Mouse (Mus musculus) liver, embryonic 14.5 days (tissue): ENCODE measurements around the gene Hk1. TPM values are rescaled to one million over a fixed set of nuclear protein-coding genes. Genes with fewer than 3 reads are reported as not detected.
A peak's percentile ranks its signal among the peaks of the same experiment; 100 is the strongest.

Source experiments
- ATAC-seq: fragments of 200-750 bp; cut with Nextera tagmentation; 2 replicates; pipeline ENCODE4 v1.8.0; 2017; ENCODE audit warnings: moderate number of reproducible peaks, mild to moderate bottlenecking, moderate library complexity; ENCODE audit not compliant: insufficient read depth
- DNase-seq, 3 experiments: peaks; one replicate each; pipeline ENCODE4 v3.0.0-alpha.2; 2012 to 2013; ENCODE audit warnings: low read depth in 3 of 3, low spot score in 3 of 3
- H3K27ac ChIP-seq: fragments of 300-500 bp; sonication (generic); 2 replicates; pipeline ENCODE4 v1.5.1; 2014; ENCODE audit warnings: moderate library complexity, mild to moderate bottlenecking, control low read depth, inconsistent platforms
- H3K27me3 ChIP-seq: fragments of 300-500 bp; sonication (generic); 2 replicates; pipeline ENCODE4 v1.6.1; 2014; ENCODE audit warnings: mild to moderate bottlenecking, low read length, moderate library complexity; ENCODE audit not compliant: control insufficient read depth, insufficient read depth
- H3K36me3 ChIP-seq: fragments of 300-500 bp; sonication (generic); replicated peaks from 2 replicates; pipeline ENCODE4 v1.6.1; 2014; ENCODE audit warnings: low read depth; ENCODE audit not compliant: control insufficient read depth, insufficient read depth
- H3K4me1 ChIP-seq, 2 experiments: fragments of 200-500 bp in 1 of 2; fragments of 300-500 bp in 1 of 2; sonication (generic) in 1 of 2; replicated peaks; 2 replicates each; pipeline ENCODE4 v1.6.1; 2012 to 2014; ENCODE audit warnings: antibody characterized with exemption in 1 of 2, inconsistent platforms in 1 of 2, low read length in 1 of 2; ENCODE audit not compliant: control insufficient read depth in 2 of 2, insufficient read depth in 2 of 2
- H3K4me2 ChIP-seq: fragments of 300-500 bp; sonication (generic); 2 replicates; pipeline ENCODE4 v1.6.1; 2014; ENCODE audit warnings: low read depth, mild to moderate bottlenecking, control low read depth, moderate library complexity
- H3K4me3 ChIP-seq, 2 experiments: fragments of 200-500 bp in 1 of 2; fragments of 300-500 bp in 1 of 2; sonication (generic) in 1 of 2; 2 replicates each; pipeline ENCODE4 v1.5.1; 2012 to 2014; ENCODE audit warnings: low read depth in 2 of 2, low read length in 2 of 2, mild to moderate bottlenecking in 2 of 2, control low read depth in 1 of 2, inconsistent platforms in 1 of 2, moderate library complexity in 1 of 2; ENCODE audit not compliant: insufficient read depth in 1 of 2
- H3K9ac ChIP-seq: fragments of 300-500 bp; sonication (generic); replicated peaks from 2 replicates; pipeline ENCODE4 v1.6.1; 2014; ENCODE audit warnings: mild to moderate bottlenecking, control low read depth, moderate library complexity
- H3K9me3 ChIP-seq: fragments of 300-500 bp; sonication (generic); 2 replicates; pipeline ENCODE4 v1.6.1; 2016; ENCODE audit warnings: low read length, mixed read lengths; ENCODE audit not compliant: control insufficient read depth
- CTCF ChIP-seq: IDR thresholded peaks from 2 replicates; pipeline ENCODE4 v1.5.1; 2016; ENCODE audit warnings: antibody characterized with exemption, low read depth, control low read depth
- EP300 ChIP-seq: IDR thresholded peaks from 2 replicates; pipeline ENCODE4 v1.6.1; 2016; ENCODE audit warnings: antibody characterized with exemption, low read depth
- WGBS: fragments of 180-500 bp; shearing (Covaris S2); extraction: QIAGEN DNeasy Blood & Tissue Kit; methylation state at CpG from one replicate; pipeline ENCODE4 v1.1.7; 2014; ENCODE audit not compliant: insufficient replicate concordance; 5-methylcytosine and 5-hydroxymethylcytosine counted together
- polyA plus RNA-seq, 2 experiments: library from polyadenylated mRNA; depleted of rRNA in 1 of 2; stranded (reverse) in 1 of 2; unstranded in 1 of 2; fragments of >200 nt; fragmentation: Nextera tagmentation in 1 of 2; extraction: Ambion mirVana in 1 of 2; gene quantifications; 2 replicates each; pipeline versions ENCODE4 v1.2.1 to v1.2.3; 2012 to 2014

Hk1 gene
- polyA plus RNA-seq, 2 experiments, result 54.2 to 56.1 TPM

DNA sequence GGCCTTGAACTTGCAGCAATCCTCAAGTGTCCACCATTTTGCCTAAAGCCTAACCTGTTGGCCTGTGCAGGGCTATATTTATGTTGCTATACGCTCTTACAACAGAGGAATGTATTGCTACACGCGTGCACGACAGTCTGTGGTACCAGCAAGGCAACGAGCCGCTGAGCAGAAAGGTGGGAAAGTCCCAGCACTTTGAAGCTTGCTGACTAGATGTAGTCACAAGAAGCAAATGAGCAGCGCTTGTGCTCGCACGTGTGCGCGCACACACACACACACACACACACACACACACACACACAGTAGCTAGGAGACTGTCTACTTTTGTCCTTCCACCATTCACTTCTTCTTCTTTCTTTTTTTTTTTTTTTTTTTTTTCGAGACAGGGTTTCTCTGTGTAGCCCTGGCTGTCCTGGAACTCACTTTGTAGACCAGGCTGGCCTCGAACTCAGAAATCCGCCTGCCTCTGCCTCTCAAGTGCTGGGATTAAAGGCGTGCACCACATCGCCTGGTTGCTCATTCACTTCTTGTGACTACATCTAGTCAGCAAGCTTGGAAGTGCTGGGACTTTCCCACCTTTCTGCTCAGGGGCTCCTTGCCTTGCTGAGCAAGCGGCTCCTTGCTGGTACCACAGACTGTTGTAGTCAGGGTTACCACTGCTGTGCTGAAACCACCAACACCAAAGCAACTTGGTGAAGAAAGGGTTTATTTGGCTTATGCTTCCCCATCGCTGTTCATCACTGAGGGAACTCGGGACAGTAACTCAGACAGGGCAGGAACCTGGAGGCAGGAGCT lies 102.0 kb downstream of the Hk1 start:
- H3K4me3 ChIP-seq, result no peak overlapping the region
- H3K27me3 ChIP-seq, result no peaks in the 10 kb centered on the region
- 89% methylated on average over 18 of the region's 19 CpGs for WGBS
- TF ChIP-seq EP300 (no peak), CTCF (no peak)
- H3K9me3 ChIP-seq, result no peaks in the 10 kb centered on the region
- ATAC-seq (no peak), DNase-seq (no peak)
- peaks cover 77% of the 10 kb centered on the region for H3K36me3 ChIP-seq
- no peak overlapping the region for H3K4me2 ChIP-seq
- H3K4me1 ChIP-seq, result no peaks in the 10 kb centered on the region
- no peak overlapping the region for H3K27ac ChIP-seq
- no peak overlapping the region for H3K9ac ChIP-seq

DNA sequence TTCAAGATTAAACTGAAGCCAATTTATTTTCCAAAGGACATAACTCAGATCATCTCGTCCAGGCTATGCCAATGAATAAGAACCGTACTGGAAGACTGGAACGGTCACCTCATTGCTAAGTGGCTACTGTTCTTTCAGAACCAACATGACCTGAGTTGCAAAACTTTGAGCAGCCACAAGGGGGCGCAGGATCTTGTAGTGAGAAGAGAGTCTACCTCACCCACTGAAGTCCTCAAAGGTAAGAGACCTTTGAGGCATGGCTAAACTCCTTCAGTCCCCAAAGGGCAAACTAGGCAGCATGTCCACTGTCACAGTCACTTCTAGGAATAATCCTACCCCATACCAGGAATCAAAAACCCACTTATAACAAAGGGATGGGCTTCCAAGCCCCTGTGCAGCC lies 104.5 kb downstream of the Hk1 start:
- 28% methylated on average over 4 of the region's 4 CpGs for WGBS
- Histone ChIP-seq H3K27me3 (no peaks in the 10 kb centered on the region), H3K4me1 (no peaks in the 10 kb centered on the region), H3K9ac (no peak overlapping the region), H3K4me3 (no peak overlapping the region), H3K27ac (no peak overlapping the region), H3K4me2 (no peak overlapping the region), H3K9me3 (no peaks in the 10 kb centered on the region), H3K36me3 (peaks cover 75% of the 10 kb centered on the region)
- TF ChIP-seq EP300, result no peak
- peak; percentile 92 for TF ChIP-seq CTCF
- peak; percentile 60 to 67 (median 66) for DNase-seq
- no peak for ATAC-seq

GRCm38 (mm10) chr10:62269278-62269677 lies 110.4 kb downstream of the Hk1 start:
- Histone ChIP-seq H3K27me3 (no peaks in the 10 kb centered on the region), H3K4me2 (no peak overlapping the region), H3K4me3 (no peak overlapping the region), H3K36me3 (peaks cover 58% of the 10 kb centered on the region), H3K4me1 (no peaks in the 10 kb centered on the region), H3K9me3 (no peaks in the 10 kb centered on the region), H3K9ac (no peak overlapping the region), H3K27ac (no peak overlapping the region)
- ATAC-seq, result peak; percentile 37; the same call in 1 of the 2 replicates
- WGBS, result 57% methylated on average over 16 of the region's 16 CpGs
- no peak for TF ChIP-seq EP300
- no peak for TF ChIP-seq CTCF
- DNase-seq, result no peak

- TF ChIP-seq CTCF (no peak), EP300 (no peak)
- H3K4me2 ChIP-seq, result no peak overlapping the region
- 30% methylated on average over 2 of the region's 2 CpGs for WGBS
- ATAC-seq, result no peak
- no peaks in the 10 kb centered on the region for H3K27me3 ChIP-seq
- no peaks in the 10 kb centered on the region for H3K9me3 ChIP-seq
- H3K4me1 ChIP-seq, result peaks cover 0 to 8% of the 10 kb centered on the region in 2 experiments; a peak in 2 of 4 replicates
- H3K9ac ChIP-seq, result no peak overlapping the region
- peaks cover 12% of the 10 kb centered on the region for H3K36me3 ChIP-seq
- H3K4me3 ChIP-seq, result no peak overlapping the region
- no peak overlapping the region for H3K27ac ChIP-seq
- DNase-seq, result no peak
Observed at GRCm38 (mm10) chr10:62264299-62264698, 115.4 kb downstream of the Hk1 start.

- ATAC-seq (peak; percentile 85), DNase-seq (peak; percentile 69 to 75 (median 73))
- Histone ChIP-seq H3K27me3 (no peaks in the 10 kb centered on the region), H3K4me3 (no peak overlapping the region), H3K36me3 (no peaks in the 10 kb centered on the region), H3K9ac (no peak overlapping the region), H3K27ac (no peak overlapping the region), H3K4me2 (peak overlapping the region; percentile 11; the same call in 1 of the 2 replicates), H3K4me1 (peaks cover 0 to 8% of the 10 kb centered on the region in 2 experiments; a peak in 2 of 4 replicates), H3K9me3 (no peaks in the 10 kb centered on the region)
- TF ChIP-seq CTCF (peak; percentile 92), EP300 (no peak)
- WGBS, result 13% methylated on average over 18 of the region's 18 CpGs
Observed at GRCm38 (mm10) chr10:62261115-62261886, 118.4 kb downstream of the Hk1 start.
